Mouse (Mus musculus): Measurements from ENCODE around the gene Lsm12.

GRCm38 (mm10) chr11:102221243-102221953 lies 36.3 kb upstream of the Lsm12 start:
- TF ChIP-seq CTCF (IDR thresholded peaks at IDR 0.05; ENCODE audit: borderline replicate concordance, control insufficient read depth, extremely low read depth, insufficient read depth, low read length, poor library complexity) = no peak; the same call in 1 of the 2 replicates
- no peak for TF ChIP-seq POLR2A (IDR thresholded peaks at IDR 0.05; ENCODE audit: control insufficient read depth, extremely low read depth, insufficient read depth, low read length, poor library complexity)

Measured in thymus, adult 2 months (tissue).